Mouse (Mus musculus) left cerebral cortex, adult 6 months (tissue): Measurements from ENCODE around the gene Gm4498. TPM values are rescaled to one million over a fixed set of nuclear protein-coding genes. Genes with fewer than 3 reads are reported as not detected.

Experiments used
- long read RNA-seq, 2 experiments: library from polyadenylated mRNA; unstranded; transcript quantifications; one replicate each; pipeline ENCODE4 v2.0.0; 2019 to 2020
- polyA plus RNA-seq: library from polyadenylated mRNA; unstranded; fragments of <200 nt; fragmentation: Nextera tagmentation; gene quantifications from 2 replicates; pipeline ENCODE4 v1.2.3, GENCODE M21; 2021

Gm4498 gene
- not detected in 2 replicates for polyA plus RNA-seq
- long read RNA-seq, experiment 1: 0 reads
- long read RNA-seq, experiment 2: 0 reads

DNA sequence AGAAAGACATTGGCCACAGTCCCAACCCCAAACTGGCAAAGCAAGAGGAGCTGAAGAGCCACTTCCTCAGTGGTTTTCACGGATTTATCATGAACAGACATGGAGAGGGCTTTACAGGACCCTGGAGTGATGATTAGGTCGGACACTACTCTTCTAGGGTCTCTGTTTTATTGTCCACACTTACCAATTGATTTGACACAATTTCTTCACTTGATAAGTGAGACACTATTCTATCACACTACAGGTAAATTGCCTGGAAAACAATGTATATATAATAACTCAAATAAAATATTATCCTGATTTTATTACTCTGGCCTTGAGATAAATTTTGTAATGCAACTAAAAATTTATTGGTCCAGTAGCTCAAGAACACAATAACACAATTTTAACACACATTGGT lies at the start of gene Gm4498:
Gm4498 (minus strand) TSS at position 101 of the 400 bp plus-strand sequence.

DNA sequence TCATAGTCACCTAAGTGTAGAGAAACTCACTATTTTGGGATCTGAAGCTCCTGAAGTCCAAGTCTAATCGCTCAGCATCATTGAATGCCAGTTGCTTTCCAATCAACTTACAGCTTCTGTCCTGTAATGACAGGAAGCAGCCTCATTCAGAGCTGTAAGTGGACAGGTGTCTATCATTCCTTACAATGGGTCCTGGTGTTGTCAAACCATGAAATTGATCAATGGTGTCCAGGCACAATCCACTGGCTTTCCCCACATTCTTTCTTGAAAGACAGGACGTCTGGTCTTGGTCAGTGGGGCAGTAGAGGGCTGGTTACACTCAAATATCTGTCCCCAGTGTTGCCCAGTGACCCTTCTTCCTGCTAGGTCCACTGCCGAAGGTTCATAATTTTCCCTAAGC lies 29.1 kb upstream of the Gm4498 start, which contains the start of gene Gm5890:
Gm5890 (minus strand) TSS at position 101 of the 400 bp plus-strand sequence.

DNA sequence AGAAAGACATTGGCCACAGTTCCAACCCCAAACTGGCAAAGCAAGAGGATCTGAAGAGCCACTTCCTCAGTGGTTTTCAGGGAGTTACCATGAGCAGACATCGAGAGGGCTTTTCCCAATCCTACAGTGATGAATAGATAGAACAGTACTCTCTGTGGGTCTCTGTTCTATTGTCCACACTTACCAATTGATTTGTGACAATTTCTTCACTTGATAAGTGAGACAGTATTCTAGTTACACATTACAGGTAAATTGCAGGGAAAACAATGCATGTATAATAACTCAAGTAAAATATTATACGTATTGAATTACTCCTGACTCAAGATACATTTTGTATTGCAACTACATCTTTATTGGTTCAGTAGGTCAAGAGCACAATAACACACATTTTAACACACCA lies 28.1 kb downstream of the Gm4498 start, which contains the start of gene Gm6164:
Gm6164 (minus strand) TSS at position 101 of the 400 bp plus-strand sequence.

DNA sequence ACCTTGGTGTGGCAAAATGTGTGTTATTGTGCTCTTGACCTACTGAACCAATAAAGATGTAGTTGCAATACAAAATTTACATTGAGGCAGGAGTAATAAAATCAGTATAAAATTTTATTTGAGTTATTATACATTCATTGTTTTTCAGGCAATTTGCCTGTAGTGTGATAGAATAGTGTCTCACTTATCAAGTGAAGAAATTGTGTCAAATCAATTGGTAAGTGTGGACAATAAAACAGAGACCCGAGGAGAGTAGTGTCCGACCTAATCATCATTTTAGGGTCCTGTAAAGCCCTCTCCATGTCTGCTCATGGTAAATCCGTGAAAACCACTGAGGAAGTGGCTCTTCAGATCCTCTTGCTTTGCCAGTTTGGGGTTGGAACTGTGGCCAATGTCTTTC lies 40.2 kb downstream of the Gm4498 start, which contains the start of gene Vmn1r95:
Vmn1r95 (plus strand) TSS at position 301 of the 400 bp plus-strand sequence.

Other genes starting within 250 kb of the Gm4498 start
- not detected in 2 replicates for gene Nlrp9b, start 242.4 kb downstream of the Gm4498 start, polyA plus RNA-seq
- gene Vmn1r91, start 134.1 kb downstream of the Gm4498 start, polyA plus RNA-seq: not detected in 2 replicates
- not detected in 2 replicates for gene Gm16442, start 111.2 kb downstream of the Gm4498 start, polyA plus RNA-seq
- not detected in 2 replicates for gene Vmn1r93, start 94.7 kb downstream of the Gm4498 start, polyA plus RNA-seq
- not detected in 2 replicates for gene Vmn1r94, start 65.5 kb downstream of the Gm4498 start, polyA plus RNA-seq
- gene Vmn1r95, start 40.1 kb downstream of the Gm4498 start, polyA plus RNA-seq: not detected in 2 replicates
- gene Gm6164, start 28.2 kb downstream of the Gm4498 start, polyA plus RNA-seq: not detected in 2 replicates
- gene Gm5890, start 29.0 kb upstream of the Gm4498 start, polyA plus RNA-seq: not detected in 2 replicates
- gene Gm4133, start 100.2 kb upstream of the Gm4498 start, polyA plus RNA-seq: not detected in 2 replicates
- not detected in 2 replicates for gene Gm5728, start 141.6 kb upstream of the Gm4498 start, polyA plus RNA-seq
- not detected in 2 replicates for gene Vmn1r100, start 184.1 kb upstream of the Gm4498 start, polyA plus RNA-seq
- gene Vmn1r101, start 208.8 kb upstream of the Gm4498 start, polyA plus RNA-seq: not detected in 2 replicates
- not detected in 2 replicates for gene Gm10670, start 241.1 kb upstream of the Gm4498 start, polyA plus RNA-seq